8 mouse cellular contexts compared by ENCODE assay signal in the genomic region with DNA sequence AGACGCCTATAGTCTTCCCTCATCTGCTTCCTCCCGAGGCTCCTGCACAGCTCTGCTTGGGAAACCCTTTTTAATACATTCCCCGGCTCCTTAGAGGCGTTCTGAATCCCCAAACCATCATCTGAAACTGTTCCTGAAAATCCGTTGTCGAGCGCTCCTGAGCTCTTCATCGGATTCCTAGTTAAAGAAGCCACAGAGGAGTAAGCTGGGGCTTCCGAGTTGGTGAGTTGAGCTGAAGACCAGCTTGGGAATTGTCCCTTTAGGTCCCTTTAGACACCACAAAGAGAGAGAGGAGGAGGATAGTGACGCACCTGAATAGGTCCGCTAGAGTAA. TPM values are rescaled to one million over a fixed set of nuclear protein-coding genes. Genes with fewer than 3 reads are reported as not detected.
A peak's percentile ranks its signal among the peaks of the same experiment; 100 is the strongest.
DNase-seq lines count a peak whose midpoint lies in the region; ATAC-seq lines count a peak whose summit lies in the region.

No protein-coding gene starts in this region.

- DNase-seq in kidney, adult 18-20 months, result peak; percentile 21
- no peak for DNase-seq in kidney, postnatal 4 days
- DNase-seq in c-Kit-positive CD71-positive TER-119-positive erythroid progenitor cells, embryonic 14.5 days (ENCODE audit: low spot score), result no peak
- DNase-seq in urinary bladder, postnatal 25 days (ENCODE audit: low spot score), result no peak
- DNase-seq in lung, postnatal 14 days, result no peak

- ATAC-seq in hindbrain, embryonic 13.5 days (ENCODE audit: low FRiP score), result no peak
- ATAC-seq in midbrain, embryonic 12.5 days (ENCODE audit: low FRiP score, low read depth), result no peak

- H3K36me3 ChIP-seq in hindbrain, embryonic 13.5 days, result no peaks in the 10 kb centered on the region
- H3K36me3 ChIP-seq in midbrain, embryonic 12.5 days, result no peaks in the 10 kb centered on the region

- H3K4me3 ChIP-seq in brown adipose tissue, adult 24 weeks (ENCODE audit: insufficient read depth, low read depth, low read length), result peak overlapping the region; percentile 67
- peak overlapping the region; percentile 67 for H3K4me3 ChIP-seq in hindbrain, embryonic 13.5 days
- peak overlapping the region; percentile 67 for H3K4me3 ChIP-seq in midbrain, embryonic 12.5 days

- 10% methylated on average over 11 of the region's 11 CpGs for WGBS in hindbrain, embryonic 13.5 days
- 11% methylated on average over 11 of the region's 11 CpGs for WGBS in midbrain, embryonic 12.5 days

- H3K27ac ChIP-seq in brown adipose tissue, adult 24 weeks (replicated peaks; ENCODE audit: low read depth, low read length), result peak overlapping the region; percentile 96
- H3K27ac ChIP-seq in hindbrain, embryonic 13.5 days, result peak overlapping the region; percentile 85
- no peak overlapping the region for H3K27ac ChIP-seq in midbrain, embryonic 12.5 days (replicated peaks)

- H3K4me1 ChIP-seq in brown adipose tissue, adult 24 weeks (ENCODE audit: control insufficient read depth, insufficient read depth, insufficient read length, low read length), result peaks cover 8% of the 10 kb centered on the region; the same call in 1 of the 2 replicates
- H3K4me1 ChIP-seq in hindbrain, embryonic 13.5 days (replicated peaks), result peaks cover 28% of the 10 kb centered on the region
- peaks cover 13% of the 10 kb centered on the region for H3K4me1 ChIP-seq in midbrain, embryonic 12.5 days

- no peaks in the 10 kb centered on the region for H3K9me3 ChIP-seq in hindbrain, embryonic 13.5 days
- H3K9me3 ChIP-seq in midbrain, embryonic 12.5 days, result no peaks in the 10 kb centered on the region

- H3K9ac ChIP-seq in hindbrain, embryonic 13.5 days, result peak overlapping the region; percentile 86
- peak overlapping the region; percentile 73; the same call in 1 of the 2 replicates for H3K9ac ChIP-seq in midbrain, embryonic 12.5 days (replicated peaks)

- peaks cover 52% of the 10 kb centered on the region for H3K27me3 ChIP-seq in hindbrain, embryonic 13.5 days
- H3K27me3 ChIP-seq in midbrain, embryonic 12.5 days, result peaks cover 68% of the 10 kb centered on the region

- H3K4me2 ChIP-seq in hindbrain, embryonic 13.5 days, result peak overlapping the region; percentile 88
- peak overlapping the region; percentile 93 for H3K4me2 ChIP-seq in midbrain, embryonic 12.5 days (replicated peaks)

RNA-seq across cellular contexts. Expression of gene Paqr9, which starts 0.8 kb away (rescaled TPM):
- 26.8 and 39.3 TPM in 2 replicates for polyA plus RNA-seq in brown adipose tissue, adult 24 weeks (2012; ENCODE audit: insufficient read depth, insufficient read length, missing spikeins)
- polyA plus RNA-seq in hindbrain, embryonic 13.5 days (2015; fragmentation: Nextera tagmentation; extraction: Ambion mirVana), result 2.7 and 3.1 TPM in 2 replicates
- polyA plus RNA-seq in midbrain, embryonic 12.5 days (2016; fragmentation: Nextera tagmentation; extraction: Ambion mirVana), result 0.64 and 0.68 TPM in 2 replicates

RNA-seq across cellular contexts. Expression of gene U2surp, which starts 46.9 kb away (rescaled TPM):
- 29.8 and 33.4 TPM in 2 replicates for polyA plus RNA-seq in brown adipose tissue, adult 24 weeks (2012; ENCODE audit: insufficient read depth, insufficient read length, missing spikeins)
- polyA plus RNA-seq in hindbrain, embryonic 13.5 days (2015; fragmentation: Nextera tagmentation; extraction: Ambion mirVana), result 156 and 158 TPM in 2 replicates
- polyA plus RNA-seq in midbrain, embryonic 12.5 days (2016; fragmentation: Nextera tagmentation; extraction: Ambion mirVana), result 166 and 170 TPM in 2 replicates
